Mouse (Mus musculus) gastrocnemius, postnatal 10 days (tissue): ENCODE results near the gene Pten. TPM values are rescaled to one million over a fixed set of nuclear protein-coding genes. Genes with fewer than 3 reads are reported as not detected.
"Not testable (repeated sequence)": the region's sequence is repeated elsewhere in the genome, so short reads cannot be mapped to it uniquely, and the experiment has no call there.

Experiments
- DNase-seq: peaks from one replicate; pipeline ENCODE4 v3.0.0; 2021; ENCODE audit warnings: mixed read lengths
- total RNA-seq, 2 experiments: library from RNA; stranded (reverse); gene quantifications; 2 replicates each; pipeline ENCODE4 v1.2.3; 2021

The Pten gene
- total RNA-seq, 2 experiments from 2014 or later, result 44.7 to 46.3 TPM

- no peak for DNase-seq
Observed at GRCm38 (mm10) chr19:32808690-32809089, 51.4 kb downstream of the Pten start.

- no peak for DNase-seq
Observed at GRCm38 (mm10) chr19:32809117-32809516, 51.8 kb downstream of the Pten start.

GRCm38 (mm10) chr19:32818759-32819158 is 61.5 kb downstream of the Pten start:
- DNase-seq, result no peak

GRCm38 (mm10) chr19:32822959-32823358 is 65.7 kb downstream of the Pten start:
- DNase-seq, result not testable (repeated sequence)

- DNase-seq, result no peak
Observed at GRCm38 (mm10) chr19:32826616-32827015, 69.3 kb downstream of the Pten start.

- no peak for DNase-seq
Observed at GRCm38 (mm10) chr19:32829871-32830270, 72.6 kb downstream of the Pten start.

- no peak for DNase-seq
Observed at GRCm38 (mm10) chr19:32831286-32831685, 74.0 kb downstream of the Pten start.

- DNase-seq, result no peak
Observed at GRCm38 (mm10) chr19:32840491-32840890, 83.2 kb downstream of the Pten start.

GRCm38 (mm10) chr19:32844486-32844885 is 87.2 kb downstream of the Pten start:
- no peak for DNase-seq

- no peak for DNase-seq
Observed at GRCm38 (mm10) chr19:32848041-32848440, 90.7 kb downstream of the Pten start.

- DNase-seq, result no peak
Observed at GRCm38 (mm10) chr19:32852306-32852705, 95.0 kb downstream of the Pten start.

GRCm38 (mm10) chr19:32861675-32862575 is 104.6 kb downstream of the Pten start:
- DNase-seq, result no peak

- DNase-seq, result no peak
Observed at GRCm38 (mm10) chr19:32866765-32867164, 109.5 kb downstream of the Pten start.

- no peak for DNase-seq
Observed at GRCm38 (mm10) chr19:32867181-32867897, 110.0 kb downstream of the Pten start.

- DNase-seq, result no peak
Observed at GRCm38 (mm10) chr19:32868560-32868959, 111.3 kb downstream of the Pten start.

- DNase-seq, result no peak
Observed at GRCm38 (mm10) chr19:32869053-32869680, 111.9 kb downstream of the Pten start.

GRCm38 (mm10) chr19:32873904-32874637 is 116.8 kb downstream of the Pten start:
- DNase-seq, result no peak

Other genes starting within 250 kb of the Pten start
- gene Papss2, start 161.7 kb upstream of the Pten start, total RNA-seq, result 10 to 100 TPM; 11.4 to 13.2 TPM
- 10 to 100 TPM; 42.2 to 45.2 TPM for gene Atad1, start 17.7 kb upstream of the Pten start, total RNA-seq